Mouse (Mus musculus) hindbrain, embryonic 10.5 days (tissue): ENCODE measurements around the gene Lipt2. TPM values are rescaled to one million over a fixed set of nuclear protein-coding genes. Genes with fewer than 3 reads are reported as not detected.

Experiments
- DNase-seq: peaks from one replicate; pipeline ENCODE4 v3.0.0-alpha.2; 2017; ENCODE audit warnings: low spot score
- H3K27ac ChIP-seq: fragments of 300-500 bp; sonication (generic); 2 replicates; pipeline ENCODE4 v1.5.1; 2016; ENCODE audit warnings: mild to moderate bottlenecking, moderate library complexity
- H3K27me3 ChIP-seq: fragments of 300-500 bp; sonication (generic); 2 replicates; pipeline ENCODE4 v1.6.1; 2016; ENCODE audit warnings: mild to moderate bottlenecking; ENCODE audit not compliant: poor library complexity, insufficient read depth, severe bottlenecking
- H3K36me3 ChIP-seq: fragments of 300-500 bp; sonication (generic); 2 replicates; pipeline ENCODE4 v1.6.1; 2016; ENCODE audit warnings: mild to moderate bottlenecking, moderate library complexity
- H3K4me1 ChIP-seq: fragments of 300-500 bp; sonication (generic); replicated peaks from 2 replicates; pipeline ENCODE4 v1.6.1; 2016; ENCODE audit warnings: mild to moderate bottlenecking
- H3K4me3 ChIP-seq: fragments of 300-500 bp; sonication (generic); 2 replicates; pipeline ENCODE4 v1.5.1; 2016; ENCODE audit warnings: mild to moderate bottlenecking, moderate library complexity
- H3K9me3 ChIP-seq: fragments of 300-500 bp; sonication (generic); 2 replicates; pipeline ENCODE4 v1.6.1; 2016; ENCODE audit warnings: mild to moderate bottlenecking, moderate library complexity
- WGBS: fragments of 180-500 bp; shearing (Covaris S2); methylation state at CpG from one replicate; pipeline ENCODE4 v1.1.7; 2016; 5-methylcytosine and 5-hydroxymethylcytosine counted together
- polyA plus RNA-seq: library from polyadenylated mRNA; unstranded; fragments of >200 nt; fragmentation: Nextera tagmentation; extraction: Ambion mirVana; gene quantifications from 2 replicates; pipeline ENCODE4 v1.2.1, GENCODE M21; 2016

The Lipt2 gene
- polyA plus RNA-seq, 1 experiment from 2014 or later: 26.9 TPM

- WGBS: 83% methylated on average over 9 of the region's 9 CpGs
- Histone ChIP-seq H3K27ac (no peak overlapping the region), H3K36me3 (no peaks in the 10 kb centered on the region), H3K9me3 (no peaks in the 10 kb centered on the region), H3K27me3 (no peaks in the 10 kb centered on the region), H3K4me1 (peaks cover 3% of the 10 kb centered on the region; the same call in 1 of the 2 replicates), H3K4me3 (no peak overlapping the region)
- DNase-seq: no peak
Measured at GRCm38 (mm10) chr7:100137038-100137437, 22.0 kb upstream of the Lipt2 start.

GRCm38 (mm10) chr7:100138075-100138474 is 21.0 kb upstream of the Lipt2 start:
- H3K27me3 ChIP-seq: no peaks in the 10 kb centered on the region
- 0 out of 2 replicates have a peak, but pooled peaks cover 4% of the 10 kb centered on the region for H3K9me3 ChIP-seq
- no peaks in the 10 kb centered on the region for H3K36me3 ChIP-seq
- no peak overlapping the region for H3K27ac ChIP-seq
- no peak for DNase-seq
- no peaks in the 10 kb centered on the region for H3K4me1 ChIP-seq
- H3K4me3 ChIP-seq: no peak overlapping the region
- WGBS: 95% methylated on average over 4 of the region's 4 CpGs

DNA sequence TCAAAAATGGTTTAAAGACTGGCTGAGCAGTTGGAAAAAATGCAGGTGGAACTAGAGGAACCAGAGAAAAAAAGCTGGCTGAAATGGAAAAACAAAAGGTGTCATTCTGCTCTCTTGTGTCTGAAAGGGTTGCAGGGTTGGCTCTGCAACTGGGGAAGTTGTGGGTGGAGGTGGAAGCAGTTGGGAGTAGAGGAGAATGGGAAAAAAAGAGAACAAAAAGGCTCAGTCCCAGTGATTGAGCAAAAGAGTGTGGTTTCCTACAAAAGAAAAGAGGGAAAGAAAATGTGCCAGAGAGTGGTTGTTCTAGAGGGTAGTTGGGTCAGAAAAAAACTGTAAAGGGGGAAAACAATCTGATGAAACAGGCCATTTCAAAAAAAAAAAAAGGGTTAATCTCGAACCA is 18.5 kb upstream of the Lipt2 start:
- Histone ChIP-seq H3K36me3 (no peaks in the 10 kb centered on the region), H3K4me1 (no peaks in the 10 kb centered on the region), H3K27ac (no peak overlapping the region), H3K27me3 (no peaks in the 10 kb centered on the region), H3K4me3 (no peak overlapping the region), H3K9me3 (0 out of 2 replicates have a peak, but pooled peaks cover 4% of the 10 kb centered on the region)
- DNase-seq: no peak
- 68% methylated on average over 1 of the region's 1 CpGs for WGBS

- Histone ChIP-seq H3K27ac (no peak overlapping the region), H3K36me3 (no peaks in the 10 kb centered on the region), H3K4me1 (no peaks in the 10 kb centered on the region; the same call in 1 of the 2 replicates), H3K4me3 (no peak overlapping the region), H3K27me3 (no peaks in the 10 kb centered on the region), H3K9me3 (no peaks in the 10 kb centered on the region)
- WGBS: 89% methylated on average over 4 of the region's 4 CpGs
- DNase-seq: no peak
Measured at GRCm38 (mm10) chr7:100148586-100148985, 10.5 kb upstream of the Lipt2 start.

- H3K27me3 ChIP-seq: no peaks in the 10 kb centered on the region
- no peaks in the 10 kb centered on the region for H3K9me3 ChIP-seq
- no peak overlapping the region for H3K4me3 ChIP-seq
- 61% methylated on average over 10 of the region's 10 CpGs for WGBS
- no peak for DNase-seq
- no peaks in the 10 kb centered on the region for H3K36me3 ChIP-seq
- H3K27ac ChIP-seq: no peak overlapping the region
- H3K4me1 ChIP-seq: no peaks in the 10 kb centered on the region; the same call in 1 of the 2 replicates
Measured at GRCm38 (mm10) chr7:100150086-100150485, 9.0 kb upstream of the Lipt2 start.

- no peak for DNase-seq
- Histone ChIP-seq H3K27me3 (no peaks in the 10 kb centered on the region), H3K36me3 (no peaks in the 10 kb centered on the region), H3K9me3 (no peaks in the 10 kb centered on the region), H3K4me1 (no peaks in the 10 kb centered on the region; the same call in 1 of the 2 replicates), H3K4me3 (no peak overlapping the region), H3K27ac (no peak overlapping the region)
- 82% methylated on average over 11 of the region's 11 CpGs for WGBS
Measured at GRCm38 (mm10) chr7:100150626-100151025, 8.5 kb upstream of the Lipt2 start.

DNA sequence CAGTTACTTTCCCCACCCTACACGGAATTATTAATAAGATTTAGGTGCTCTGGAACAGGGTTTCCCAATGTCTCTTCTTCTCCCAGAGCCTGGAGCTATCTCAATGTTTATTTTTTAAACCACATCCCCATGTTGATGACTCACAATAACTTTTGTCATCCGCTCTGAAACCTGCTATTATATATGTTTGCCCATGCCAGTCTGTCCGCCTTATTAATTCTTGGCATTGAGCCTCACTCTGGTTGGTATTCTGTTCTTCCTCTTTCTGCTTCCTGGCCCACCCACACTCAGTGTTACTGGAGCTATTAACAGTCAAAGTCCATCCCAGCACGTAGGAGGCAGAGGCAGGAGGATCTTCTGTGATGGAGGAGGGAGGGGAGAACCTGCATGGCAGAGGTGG is 1.4 kb upstream of the Lipt2 start:
- peaks cover 14% of the 10 kb centered on the region for H3K27me3 ChIP-seq
- no peaks in the 10 kb centered on the region for H3K36me3 ChIP-seq
- peaks cover 15% of the 10 kb centered on the region for H3K4me1 ChIP-seq
- no peak overlapping the region for H3K4me3 ChIP-seq
- H3K9me3 ChIP-seq: no peaks in the 10 kb centered on the region
- 82% methylated on average over 4 of the region's 4 CpGs for WGBS
- no peak for DNase-seq
- H3K27ac ChIP-seq: no peak overlapping the region

- Histone ChIP-seq H3K9me3 (no peaks in the 10 kb centered on the region), H3K27me3 (peaks cover 14% of the 10 kb centered on the region), H3K4me3 (peak overlapping the region; percentile 83), H3K27ac (peak overlapping the region; percentile 98), H3K36me3 (no peaks in the 10 kb centered on the region), H3K4me1 (peaks cover 15% of the 10 kb centered on the region)
- DNase-seq: no peak
- 74% methylated on average over 7 of the region's 7 CpGs for WGBS
Measured at GRCm38 (mm10) chr7:100160006-100160405, 929 bp downstream of the Lipt2 start.

DNA sequence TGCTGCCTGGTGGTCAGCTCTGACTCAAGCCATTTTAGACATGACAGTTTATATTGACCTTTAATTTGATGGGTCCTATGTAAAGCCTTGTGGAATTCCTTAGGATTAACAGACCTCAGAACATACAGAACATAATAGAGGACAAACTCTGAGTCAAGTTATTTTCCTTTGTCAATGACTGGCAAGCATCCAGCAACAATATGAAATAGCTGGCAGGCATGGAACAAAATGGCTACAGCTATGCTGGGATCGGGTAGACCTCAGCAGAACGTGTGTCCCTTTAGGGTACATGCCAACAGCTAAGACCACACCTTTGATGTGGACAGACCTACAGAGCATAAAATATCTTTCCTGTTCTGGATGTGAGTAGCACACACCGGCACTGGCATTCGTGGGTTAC is 4.4 kb downstream of the Lipt2 start:
- H3K27me3 ChIP-seq: peaks cover under 1% of the 10 kb centered on the region; the same call in 1 of the 2 replicates
- 93% methylated on average over 4 of the region's 4 CpGs for WGBS
- H3K4me3 ChIP-seq: no peak overlapping the region
- no peak overlapping the region for H3K27ac ChIP-seq
- no peaks in the 10 kb centered on the region for H3K36me3 ChIP-seq
- DNase-seq: no peak
- H3K4me1 ChIP-seq: peaks cover 15% of the 10 kb centered on the region
- H3K9me3 ChIP-seq: no peaks in the 10 kb centered on the region

GRCm38 (mm10) chr7:100168654-100169053 is 9.6 kb downstream of the Lipt2 start:
- H3K36me3 ChIP-seq: no peaks in the 10 kb centered on the region
- no peak overlapping the region for H3K4me3 ChIP-seq
- WGBS: 83% methylated on average over 11 of the region's 11 CpGs
- DNase-seq: no peak
- no peaks in the 10 kb centered on the region for H3K9me3 ChIP-seq
- H3K27me3 ChIP-seq: peaks cover 2% of the 10 kb centered on the region; the same call in 1 of the 2 replicates
- H3K27ac ChIP-seq: no peak overlapping the region
- H3K4me1 ChIP-seq: no peaks in the 10 kb centered on the region

GRCm38 (mm10) chr7:100170756-100171155 is 11.7 kb downstream of the Lipt2 start:
- 59% methylated on average over 4 of the region's 4 CpGs for WGBS
- no peak for DNase-seq
- H3K4me1 ChIP-seq: no peaks in the 10 kb centered on the region
- no peak overlapping the region for H3K27ac ChIP-seq
- no peaks in the 10 kb centered on the region for H3K9me3 ChIP-seq
- H3K27me3 ChIP-seq: peaks cover 9% of the 10 kb centered on the region; the same call in 1 of the 2 replicates
- no peak overlapping the region for H3K4me3 ChIP-seq
- H3K36me3 ChIP-seq: no peaks in the 10 kb centered on the region

GRCm38 (mm10) chr7:100176269-100176668 is 17.2 kb downstream of the Lipt2 start, which contains the start of gene Kcne3:
Gene Kcne3 (plus strand): TSS chr7:100176502.
- H3K4me3 ChIP-seq: no peak within 1 kb of the TSS
- H3K27ac ChIP-seq: no peak within 1 kb of the TSS
- WGBS: 83% methylated on average over 3 of the region's 3 CpGs
- H3K4me1 ChIP-seq: peaks cover 13% of the 10 kb centered on the region
- no peak for DNase-seq
- H3K9me3 ChIP-seq: no peaks in the 10 kb centered on the region
- H3K27me3 ChIP-seq: peaks cover 64% of the 10 kb centered on the region
- no peaks in the 10 kb centered on the region for H3K36me3 ChIP-seq

DNA sequence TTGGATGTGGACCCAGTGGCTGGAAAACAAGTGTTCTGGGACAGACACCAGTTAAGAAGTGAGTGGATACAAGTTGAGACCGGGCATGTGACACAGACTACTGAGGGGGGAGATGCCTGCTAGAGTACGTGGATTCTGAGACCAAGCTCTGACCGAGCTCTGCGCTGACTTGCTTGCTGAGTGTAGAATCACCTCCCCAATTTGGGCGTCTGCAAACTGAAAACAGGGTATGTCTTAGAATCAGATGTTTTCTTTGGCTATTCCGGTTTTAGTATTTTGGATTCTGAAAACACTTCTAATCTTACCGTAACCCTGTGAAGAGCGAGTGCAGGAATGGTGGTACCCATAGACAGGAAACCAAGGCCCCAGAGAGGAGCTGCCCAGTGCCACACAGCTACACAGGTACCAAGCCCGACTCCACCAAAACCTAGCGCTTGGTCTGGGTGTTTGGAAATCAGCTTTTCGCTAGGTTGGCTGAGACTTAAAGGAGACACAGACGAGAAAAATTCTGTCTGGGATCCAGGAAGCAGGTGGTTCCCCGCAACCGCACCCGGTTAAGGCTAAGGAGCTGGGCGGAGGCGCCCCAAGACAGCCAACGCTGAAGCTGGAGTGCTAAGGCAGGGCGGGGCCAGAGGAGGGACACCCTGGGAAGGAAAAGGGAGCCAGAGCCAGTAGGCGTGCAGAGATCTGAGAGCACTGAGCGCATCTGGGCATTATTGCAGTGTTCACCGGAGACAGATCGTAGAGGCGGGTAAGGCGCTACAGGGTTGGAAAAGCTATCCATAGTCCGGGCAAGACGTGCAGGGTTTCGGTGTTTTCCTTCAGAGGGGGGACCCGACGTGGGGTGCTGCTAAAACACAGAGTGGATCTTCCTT is 19.2 kb downstream of the Lipt2 start:
- peak overlapping the region; percentile 52 for H3K4me3 ChIP-seq
- peaks cover 74% of the 10 kb centered on the region for H3K27me3 ChIP-seq
- 9% methylated on average over 30 of the region's 30 CpGs for WGBS
- H3K9me3 ChIP-seq: no peaks in the 10 kb centered on the region
- no peak overlapping the region for H3K27ac ChIP-seq
- DNase-seq: peak; percentile 53
- H3K4me1 ChIP-seq: peaks cover 13% of the 10 kb centered on the region
- H3K36me3 ChIP-seq: no peaks in the 10 kb centered on the region
